Mouse (Mus musculus) adrenal gland, adult 18-20 months (tissue): ENCODE results near the gene Pde4b. TPM values are rescaled to one million over a fixed set of nuclear protein-coding genes. Genes with fewer than 3 reads are reported as not detected.

Experiments used
- DNase-seq, 2 experiments: peaks; one replicate each; pipeline ENCODE4 v3.0.0; 2021 to 2022; ENCODE audit warnings: low spot score in 2 of 2
- total RNA-seq, 2 experiments: library from RNA; stranded (reverse); gene quantifications; 1 replicate in 1 of 2; 2 replicates in 1 of 2; pipeline ENCODE4 v1.2.3; 2021

The Pde4b gene
- total RNA-seq, 2 experiments from 2014 or later: 3.8 to 5.4 TPM

- DNase-seq: no peak
These were observed 443.5 kb downstream of the Pde4b start for GRCm38 (mm10) chr4:102530797-102531196.

- DNase-seq: no peak
These were observed 444.4 kb downstream of the Pde4b start for GRCm38 (mm10) chr4:102531729-102532128.

GRCm38 (mm10) chr4:102533183-102534048 lies 446.1 kb downstream of the Pde4b start:
- peak; percentile 52 to 60 for DNase-seq

GRCm38 (mm10) chr4:102534049-102534730 lies 446.8 kb downstream of the Pde4b start:
- no peak for DNase-seq

GRCm38 (mm10) chr4:102535886-102536285 lies 448.5 kb downstream of the Pde4b start:
- no peak for DNase-seq

GRCm38 (mm10) chr4:102538266-102538665 lies 450.9 kb downstream of the Pde4b start:
- no peak for DNase-seq

- no peak for DNase-seq
These were observed 451.4 kb downstream of the Pde4b start for GRCm38 (mm10) chr4:102538793-102539192.

GRCm38 (mm10) chr4:102539598-102540180 lies 452.3 kb downstream of the Pde4b start:
- no peak for DNase-seq

GRCm38 (mm10) chr4:102542976-102543375 lies 455.6 kb downstream of the Pde4b start:
- no peak for DNase-seq

GRCm38 (mm10) chr4:102545226-102545625 lies 457.9 kb downstream of the Pde4b start:
- DNase-seq: no peak

GRCm38 (mm10) chr4:102555566-102555965 lies 468.2 kb downstream of the Pde4b start:
- DNase-seq: no peak

GRCm38 (mm10) chr4:102557006-102557405 lies 469.7 kb downstream of the Pde4b start:
- no peak for DNase-seq

GRCm38 (mm10) chr4:102557508-102558220 lies 470.3 kb downstream of the Pde4b start:
- DNase-seq: no peak

- DNase-seq: no peak
These were observed 471.0 kb downstream of the Pde4b start for GRCm38 (mm10) chr4:102558328-102558727.

GRCm38 (mm10) chr4:102560676-102561280 lies 473.4 kb downstream of the Pde4b start:
- DNase-seq: no peak

- no peak for DNase-seq
These were observed 476.0 kb downstream of the Pde4b start for GRCm38 (mm10) chr4:102563273-102563855.

GRCm38 (mm10) chr4:102564286-102564685 lies 476.9 kb downstream of the Pde4b start:
- no peak for DNase-seq

- no peak for DNase-seq
These were observed 479.1 kb downstream of the Pde4b start for GRCm38 (mm10) chr4:102566421-102566820.

GRCm38 (mm10) chr4:102567111-102567510 lies 479.8 kb downstream of the Pde4b start:
- no peak for DNase-seq

- no peak for DNase-seq
These were observed 480.4 kb downstream of the Pde4b start for GRCm38 (mm10) chr4:102567676-102568254.
